Mouse (Mus musculus) granulocyte monocyte progenitor cell, adult 5-6 weeks (primary cell): ENCODE measurements around the gene 6030408B16Rik. TPM values are rescaled to one million over a fixed set of nuclear protein-coding genes. Genes with fewer than 3 reads are reported as not detected.

Experiments used
- ATAC-seq: replicated peaks from 2 replicates; pipeline ENCODE4 v1.8.0; 2016; ENCODE audit warnings: mild to moderate bottlenecking, moderate TSS enrichment, inconsistent platforms; ENCODE audit not compliant: poor library complexity, severe bottlenecking
- total RNA-seq, 2 experiments: library from RNA; stranded (forward) in 1 of 2; stranded (reverse) in 1 of 2; fragments of 200-712, 200-1000 nt in 1 of 2; fragments of >200 nt in 1 of 2; fragmentation: Nextera tagmentation in 1 of 2; gene quantifications; 2 replicates each; pipeline ENCODE4 v1.2.3; 2014 to 2017

6030408B16Rik gene
- 0.60 TPM in 1 of 2 replicates, not detected in the other for total RNA-seq (2014; fragmentation: Nextera tagmentation)
- total RNA-seq (2017): 0.86 TPM in 1 of 2 replicates, not detected in the other

DNA sequence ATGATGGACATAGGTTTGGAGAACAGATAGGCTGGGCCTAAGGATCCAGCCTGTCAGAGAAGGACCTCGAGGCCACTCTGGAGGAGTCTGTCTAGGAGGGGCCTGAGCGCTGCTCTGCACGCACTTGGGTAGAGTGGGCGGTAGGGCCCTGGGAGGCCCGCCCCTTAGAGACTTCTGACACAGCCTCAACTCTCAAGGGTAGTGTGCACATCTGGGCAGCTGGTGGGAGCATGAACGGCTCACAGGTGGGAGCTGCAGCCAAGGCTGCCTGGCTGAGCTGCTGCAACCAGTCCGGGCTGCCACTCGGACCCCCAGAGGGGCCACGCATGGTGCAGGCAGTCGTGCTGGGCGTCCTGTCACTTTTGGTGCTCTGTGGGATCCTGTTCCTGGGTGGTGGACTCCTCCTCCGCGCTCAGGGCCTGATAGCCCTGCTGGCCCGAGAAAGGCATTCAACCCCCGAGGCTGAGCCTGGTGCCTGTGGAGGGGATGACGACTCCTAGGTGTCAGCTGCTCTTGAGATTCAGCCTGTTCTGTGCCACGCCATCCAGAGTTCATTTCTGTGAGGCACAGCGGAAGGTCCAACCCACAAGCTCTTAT is at the start of gene 6030408B16Rik:
Gene 6030408B16Rik, plus strand, starts transcription at position 188 of the 597 bp plus-strand sequence.
- no peak for ATAC-seq

DNA sequence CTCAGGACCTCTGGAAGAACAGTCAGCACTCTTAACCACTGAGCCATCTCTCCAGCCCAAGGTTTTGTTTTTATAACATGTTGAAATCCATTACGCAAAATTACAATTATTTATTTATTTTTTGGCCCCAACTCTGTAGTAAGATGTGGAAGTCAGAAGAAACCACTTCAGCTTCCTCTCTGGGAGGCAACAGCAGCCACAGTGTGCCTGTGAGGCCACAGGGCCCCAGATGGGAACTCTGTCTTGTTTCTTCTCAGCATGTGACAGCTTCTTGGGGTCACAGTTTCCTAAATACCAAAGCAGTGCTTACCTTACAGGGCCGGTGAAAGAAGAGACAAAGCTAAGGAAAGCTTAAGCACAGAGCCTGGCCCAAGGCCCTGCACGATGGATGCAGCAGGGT is 49.0 kb upstream of the 6030408B16Rik start:
- ATAC-seq: peak; percentile 54

- ATAC-seq: peak; percentile 87
Measured at GRCm38 (mm10) chr15:101246231-101247154, 46.5 kb upstream of the 6030408B16Rik start.

DNA sequence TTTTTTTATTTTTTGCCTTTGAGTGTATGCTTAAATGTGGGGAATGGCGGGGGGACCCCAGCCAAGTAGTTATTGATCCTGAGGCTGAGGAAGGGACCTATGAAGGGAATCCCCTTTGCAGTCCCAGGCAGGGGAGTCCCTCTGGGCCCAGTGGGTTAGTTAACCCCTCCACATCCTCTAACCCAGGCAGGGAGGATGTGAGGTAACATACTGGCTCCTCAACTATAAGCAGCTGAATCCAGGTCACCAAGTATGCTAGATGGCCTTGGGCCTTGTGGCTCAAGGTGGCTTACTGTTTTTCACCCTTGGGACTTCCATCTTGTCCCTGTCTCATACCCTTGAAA is 45.9 kb upstream of the 6030408B16Rik start:
- no peak for ATAC-seq

- ATAC-seq: peak; percentile 43
Measured at GRCm38 (mm10) chr15:101248029-101248710, 44.8 kb upstream of the 6030408B16Rik start.

DNA sequence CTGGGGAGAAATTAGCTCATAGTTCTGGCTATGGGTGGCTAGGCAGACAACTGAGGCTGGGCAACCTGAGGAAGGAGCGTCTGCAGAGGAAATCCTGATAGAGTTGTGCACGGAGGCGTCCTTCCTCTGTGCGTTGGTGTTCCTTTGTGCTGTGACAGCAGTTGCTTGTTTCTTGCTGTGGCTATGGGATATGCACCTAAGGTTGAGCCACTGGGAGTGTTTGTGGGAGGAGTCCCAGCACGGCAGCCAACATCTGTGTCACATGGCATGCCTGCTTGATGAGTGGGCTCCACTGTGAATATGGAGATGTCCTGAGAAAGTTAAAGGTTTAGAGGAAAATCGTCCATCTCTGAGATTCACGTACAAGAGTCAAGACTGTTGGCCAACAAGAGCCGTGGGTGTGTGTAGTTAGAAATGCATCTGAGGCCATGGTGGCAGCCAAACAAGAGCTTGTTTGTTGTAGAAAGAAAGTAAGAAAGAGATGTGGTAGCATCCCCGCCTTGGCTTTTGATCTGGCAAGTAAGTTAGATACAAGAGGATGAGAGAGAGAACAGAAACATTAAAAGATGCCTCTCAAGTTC is 42.7 kb upstream of the 6030408B16Rik start:
- no peak for ATAC-seq

DNA sequence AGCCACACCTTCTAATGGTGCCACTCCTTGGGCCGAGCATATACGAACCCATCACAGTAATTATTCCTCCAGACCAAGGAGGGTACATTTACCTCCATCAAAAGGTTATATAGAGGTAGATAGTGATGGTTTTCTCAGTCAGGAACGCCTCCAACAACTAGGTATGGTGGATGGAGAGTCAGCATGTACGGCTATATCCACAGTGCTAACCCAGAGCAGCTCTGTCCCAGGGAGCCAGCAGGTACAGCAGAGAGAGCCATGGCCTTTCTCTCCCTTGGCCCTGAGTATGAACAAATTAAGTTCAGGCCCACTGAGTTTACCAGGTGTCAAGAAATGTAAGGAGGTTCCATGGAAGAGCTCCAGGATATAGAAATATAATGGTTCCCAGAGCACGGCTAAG is 41.1 kb upstream of the 6030408B16Rik start:
- no peak for ATAC-seq

DNA sequence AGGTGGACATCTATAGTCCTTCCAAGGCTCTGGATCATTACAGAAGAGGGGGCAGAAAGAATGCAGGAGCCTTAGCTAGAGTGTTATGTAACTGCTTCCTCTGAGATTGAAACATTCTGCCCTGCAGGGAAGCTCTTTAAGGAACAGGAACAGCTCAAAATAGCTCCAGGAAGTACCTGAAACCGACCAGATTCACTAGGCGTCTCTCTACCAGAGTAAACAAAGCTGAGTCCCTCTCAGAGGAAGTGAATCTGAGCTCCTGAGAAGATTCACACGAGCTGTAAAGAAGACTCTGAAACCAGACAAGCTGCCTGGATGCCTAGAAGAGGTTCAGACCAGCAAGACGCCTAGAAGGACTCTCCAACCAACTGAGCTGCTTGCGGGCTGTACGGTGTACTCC is 40.4 kb upstream of the 6030408B16Rik start:
- peak; percentile 44 for ATAC-seq

DNA sequence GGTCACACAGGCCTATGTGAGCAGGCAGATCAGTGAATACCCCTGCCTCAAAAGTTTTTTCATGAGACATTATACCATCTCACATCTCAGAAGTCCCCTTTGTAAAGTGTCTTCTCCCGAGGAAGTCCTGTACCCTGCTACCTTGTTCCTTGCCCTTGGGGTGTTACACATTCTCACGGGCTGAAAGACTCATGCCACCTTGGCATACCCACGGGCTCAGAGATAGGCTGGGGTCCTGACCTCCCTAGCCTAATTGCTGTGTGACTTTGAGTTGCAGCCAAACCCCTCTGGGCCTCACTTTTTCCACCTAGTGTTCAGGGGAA is 39.5 kb upstream of the 6030408B16Rik start:
- ATAC-seq: no peak

DNA sequence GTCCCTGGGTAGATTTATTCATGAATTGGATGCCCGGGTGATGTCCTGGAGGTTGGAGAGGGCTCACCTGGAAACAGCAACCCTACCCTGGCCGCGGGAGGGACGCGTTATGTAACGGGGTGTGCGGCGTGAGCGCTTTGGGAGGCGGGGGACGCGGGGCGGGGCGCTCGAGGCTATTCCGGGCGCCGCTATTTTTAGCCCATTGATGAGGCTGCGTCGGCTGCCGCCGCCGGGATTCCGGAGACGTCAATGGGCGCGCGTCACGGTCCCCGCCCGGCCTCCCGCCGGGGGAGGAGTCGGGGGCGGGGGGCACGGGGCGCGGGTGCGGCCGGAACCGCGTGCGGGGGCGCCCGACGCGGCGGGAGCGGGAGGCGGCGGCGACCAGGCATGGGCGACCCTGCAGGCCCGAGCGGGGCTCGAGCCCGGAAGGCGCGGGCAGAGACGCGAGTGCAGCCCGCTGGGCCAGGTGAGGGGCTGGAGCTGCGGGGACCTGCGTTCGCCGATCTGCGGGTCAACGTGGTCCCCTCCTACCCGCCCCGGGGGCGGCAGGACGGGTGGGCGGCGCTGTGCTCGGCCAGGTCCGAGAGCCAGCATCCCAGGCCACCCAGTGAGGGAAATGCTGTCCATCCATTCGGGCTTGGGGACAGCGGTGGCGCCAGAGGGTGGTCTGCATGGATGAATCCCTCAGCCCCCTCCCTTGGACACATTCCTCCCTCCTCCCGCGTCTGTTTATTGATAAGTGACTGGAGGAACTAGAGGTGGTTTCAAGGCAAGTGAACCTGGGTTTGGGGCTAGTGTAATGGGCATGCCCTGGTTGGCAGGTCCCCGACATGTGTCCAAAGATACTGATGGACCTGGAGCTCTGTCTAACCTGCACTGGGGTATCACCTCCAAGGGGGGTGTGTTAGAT is 38.9 kb upstream of the 6030408B16Rik start, which contains the start of gene Nr4a1:
Gene Nr4a1, plus strand, starts transcription at position 384 of the 910 bp plus-strand sequence.
- peak; percentile 60 for ATAC-seq

GRCm38 (mm10) chr15:101255842-101256462 is 37.1 kb upstream of the 6030408B16Rik start:
- peak; percentile 53 for ATAC-seq

DNA sequence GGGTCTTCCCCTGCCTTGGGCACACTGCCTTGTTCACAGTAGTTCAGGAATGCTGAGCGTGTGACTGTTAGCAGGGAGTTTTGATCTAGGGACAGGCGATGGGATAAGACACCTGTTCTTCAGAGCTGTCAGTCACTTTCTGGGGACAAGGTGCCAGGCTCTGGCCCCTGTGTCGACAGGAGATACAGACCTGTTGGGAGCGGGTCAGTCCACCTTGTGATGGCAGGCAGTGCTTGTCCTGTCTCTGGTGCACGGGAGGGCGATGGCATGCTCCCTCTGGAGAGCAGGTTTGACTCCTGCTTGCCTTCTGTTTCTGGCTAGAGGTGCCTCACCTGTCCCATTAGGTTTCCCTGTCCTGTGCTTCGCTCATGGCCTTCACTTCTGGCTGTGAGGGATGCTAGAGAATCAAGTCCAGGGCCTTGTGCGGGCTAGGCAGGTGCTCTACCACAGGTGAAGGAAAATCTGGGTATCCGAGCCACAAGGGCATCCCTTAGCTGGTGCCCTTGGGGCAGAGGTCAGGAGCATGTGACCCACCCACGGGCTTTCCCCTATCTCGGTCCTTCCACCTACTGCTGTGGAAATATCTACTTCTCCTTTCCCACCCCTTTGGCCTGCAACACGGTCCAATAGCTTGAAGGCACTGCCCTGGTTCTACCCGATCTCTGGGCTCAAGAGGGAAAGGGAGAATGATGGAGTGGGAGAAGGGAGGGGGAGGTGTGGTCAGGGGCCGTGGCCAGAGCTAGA is 36.4 kb upstream of the 6030408B16Rik start:
- ATAC-seq: peak; percentile 33; the same call in 1 of the 2 replicates

GRCm38 (mm10) chr15:101258420-101258819 is 34.6 kb upstream of the 6030408B16Rik start:
- ATAC-seq: no peak

DNA sequence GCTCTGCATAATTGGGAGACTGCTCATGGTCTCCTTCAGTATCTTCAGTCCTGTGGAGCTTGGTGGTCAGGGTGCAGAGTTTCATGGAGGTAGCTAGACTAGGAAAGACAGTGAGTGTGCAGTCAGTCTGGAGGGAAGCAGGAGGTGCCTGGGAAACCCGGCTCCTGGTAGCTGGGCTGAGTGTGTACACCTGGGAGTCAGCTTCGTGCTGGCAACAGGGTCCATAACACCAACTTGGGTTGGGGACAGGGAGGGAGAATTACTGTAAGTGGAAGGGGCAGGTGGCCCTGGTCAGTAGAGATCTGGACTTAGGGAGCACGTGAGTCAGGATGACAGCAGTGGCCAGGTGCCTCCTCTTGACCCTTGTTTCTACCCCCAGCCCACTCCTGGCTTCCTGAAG is 33.1 kb upstream of the 6030408B16Rik start:
- no peak for ATAC-seq

GRCm38 (mm10) chr15:101260387-101260786 is 32.6 kb upstream of the 6030408B16Rik start:
- ATAC-seq: no peak

- ATAC-seq: no peak
Measured at GRCm38 (mm10) chr15:101260874-101261622, 32.0 kb upstream of the 6030408B16Rik start.

DNA sequence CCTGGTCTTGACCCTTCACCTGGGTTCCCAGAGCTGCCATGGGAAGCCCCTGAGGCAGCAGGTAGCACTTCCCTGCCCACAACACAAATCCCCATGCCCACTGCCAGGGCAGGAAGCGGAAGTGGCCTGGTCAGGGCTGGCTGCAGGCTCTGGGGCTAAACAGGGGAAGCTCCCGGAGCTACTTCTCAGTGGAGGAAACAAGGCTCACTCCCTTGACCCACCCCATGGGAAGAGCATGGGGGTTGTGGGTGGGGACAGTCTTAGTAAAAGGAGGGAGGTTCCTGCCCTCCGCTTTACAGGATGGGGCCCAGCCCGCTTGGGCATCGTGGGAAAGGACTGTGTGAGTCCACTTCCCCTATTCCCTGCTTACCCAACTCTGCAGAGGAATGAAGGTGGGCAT is 30.5 kb upstream of the 6030408B16Rik start:
- peak; percentile 66 for ATAC-seq
